Mouse (Mus musculus) G1E-ER4 (cell line): Measurements from ENCODE around the gene Kcne3. TPM values are rescaled to one million over a fixed set of nuclear protein-coding genes. Genes with fewer than 3 reads are reported as not detected.

ENCODE experiments used
- GATA1 ChIP-seq: IDR thresholded peaks from one replicate; pipeline ENCODE4 v1.8.0; 2012; ENCODE audit warnings: low read length, inconsistent platforms
- polyA plus RNA-seq: library from polyadenylated mRNA; stranded (reverse); fragments of >175 nt; gene quantifications from 2 replicates; pipeline ENCODE4 v1.2.3, GENCODE M21; 2012

Gene Kcne3
- polyA plus RNA-seq, 1 experiment, result 1.7 TPM

- TF ChIP-seq GATA1, result no peak
Measured at GRCm38 (mm10) chr7:100215976-100216375, 39.7 kb downstream of the Kcne3 start.

- no peak for TF ChIP-seq GATA1
Measured at GRCm38 (mm10) chr7:100216601-100217565, 40.6 kb downstream of the Kcne3 start.

- no peak for TF ChIP-seq GATA1
Measured at GRCm38 (mm10) chr7:100227158-100227875, 51.0 kb downstream of the Kcne3 start, which contains the start of gene Pgm2l1. Gene Pgm2l1, plus strand, starts transcription at chr7:100227394.

- no peak for TF ChIP-seq GATA1
Measured at GRCm38 (mm10) chr7:100227896-100228525, 51.7 kb downstream of the Kcne3 start.

GRCm38 (mm10) chr7:100228957-100229356, 52.7 kb downstream of the Kcne3 start:
- no peak for TF ChIP-seq GATA1

- TF ChIP-seq GATA1, result no peak
Measured at GRCm38 (mm10) chr7:100230646-100231045, 54.3 kb downstream of the Kcne3 start.

GRCm38 (mm10) chr7:100231661-100232060, 55.4 kb downstream of the Kcne3 start:
- no peak for TF ChIP-seq GATA1

GRCm38 (mm10) chr7:100233681-100234080, 57.4 kb downstream of the Kcne3 start:
- no peak for TF ChIP-seq GATA1

Other genes with a start within 250 kb of the Kcne3 start
- gene Rnf169, start 196.1 kb upstream of the Kcne3 start, polyA plus RNA-seq, result 3.2 and 3.5 TPM in 2 replicates
- gene Chrdl2, start 170.3 kb upstream of the Kcne3 start, polyA plus RNA-seq, result not detected in 2 replicates
- 8.5 and 10.4 TPM in 2 replicates for gene Pold3, start 54.9 kb upstream of the Kcne3 start, polyA plus RNA-seq
- gene Lipt2, start 17.2 kb upstream of the Kcne3 start, polyA plus RNA-seq, result 8.4 and 11.0 TPM in 2 replicates
- 19.5 and 24.7 TPM in 2 replicates for gene Pgm2l1, start 50.9 kb downstream of the Kcne3 start, polyA plus RNA-seq
- gene P4ha3, start 109.0 kb downstream of the Kcne3 start, polyA plus RNA-seq, result not detected in 2 replicates
- gene C2cd3, start 195.7 kb downstream of the Kcne3 start, polyA plus RNA-seq, result 22.7 and 27.1 TPM in 2 replicates
- 45.7 and 57.9 TPM in 2 replicates for gene Ppme1, start 195.8 kb downstream of the Kcne3 start, polyA plus RNA-seq